Mouse (Mus musculus) bone marrow macrophage, adult 2 months (primary cell): ENCODE results near the gene Cyp2j6. TPM values are rescaled to one million over a fixed set of nuclear protein-coding genes. Genes with fewer than 3 reads are reported as not detected.
A peak's percentile ranks its signal among the peaks of the same experiment; 100 is the strongest.
"Not testable (repeated sequence)": the region's sequence is repeated elsewhere in the genome, so short reads cannot be mapped to it uniquely, and the experiment has no call there.

ENCODE experiments used
- H3K27ac ChIP-seq: 2 replicates; pipeline ENCODE4 v1.5.1; 2012; ENCODE audit warnings: low read depth, low read length; ENCODE audit not compliant: insufficient read depth
- H3K4me1 ChIP-seq: 2 replicates; pipeline ENCODE4 v1.6.1; 2012; ENCODE audit warnings: low read length; ENCODE audit not compliant: control insufficient read depth, insufficient read depth
- H3K4me3 ChIP-seq: 2 replicates; pipeline ENCODE4 v1.5.1; 2012; ENCODE audit warnings: mild to moderate bottlenecking, low read length, moderate library complexity; ENCODE audit not compliant: insufficient read depth
- CTCF ChIP-seq: IDR thresholded peaks from 2 replicates; pipeline ENCODE4 v1.5.1; 2012; ENCODE audit warnings: low read depth, mild to moderate bottlenecking, low read length, moderate library complexity
- POLR2A ChIP-seq: IDR thresholded peaks from 2 replicates; pipeline ENCODE4 v1.6.1; 2012; ENCODE audit warnings: mild to moderate bottlenecking, low read depth, low read length, borderline replicate concordance
- polyA plus RNA-seq: library from polyadenylated mRNA; stranded (reverse); fragments of >200 nt; gene quantifications from 2 replicates; pipeline ENCODE4 v1.2.4, GENCODE M21; 2012; ENCODE audit not compliant: missing spikeins, insufficient read depth, insufficient read length

The Cyp2j6 gene
- 3.2 and 3.4 TPM in 2 replicates for polyA plus RNA-seq

DNA sequence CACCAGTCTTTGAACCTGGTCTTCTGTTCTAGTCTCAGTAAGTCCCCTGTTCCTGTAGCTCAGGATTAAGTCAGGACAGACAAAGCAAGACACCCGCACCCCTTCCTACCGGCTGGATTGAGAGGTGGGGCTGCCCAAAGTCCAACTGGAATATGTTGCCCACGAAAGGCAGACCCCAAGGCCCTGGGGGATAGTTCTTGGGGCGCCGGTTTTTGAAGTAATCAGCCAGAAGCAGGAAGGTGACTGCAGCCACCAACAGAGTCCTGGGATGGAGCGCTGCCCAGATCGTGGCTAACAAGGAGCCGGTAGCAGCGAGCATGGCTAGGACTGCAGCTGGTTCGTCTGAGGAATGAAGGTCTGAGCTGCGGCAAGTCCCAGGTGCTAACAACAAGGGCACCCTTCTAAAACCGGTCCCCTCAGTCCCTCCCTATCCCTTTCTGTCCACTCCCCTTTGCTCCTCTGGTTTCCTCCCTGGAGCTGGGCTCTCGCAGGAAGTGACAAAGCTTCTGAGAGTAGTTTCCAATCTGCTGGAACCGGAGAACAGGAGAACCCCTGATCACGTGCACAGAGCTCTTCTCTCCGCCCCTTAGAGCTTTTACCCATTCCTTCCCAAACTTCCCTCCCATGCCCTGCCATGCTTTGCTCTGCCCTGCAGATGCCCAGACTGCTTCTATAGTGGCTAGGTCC is at the start of gene Cyp2j6:
Cyp2j6 (minus strand) TSS at position 529 of the 687 bp plus-strand sequence.
- Histone ChIP-seq H3K27ac (no peak within 1 kb of the TSS), H3K4me3 (peak within 1 kb of the TSS; percentile 36), H3K4me1 (no peaks in the 10 kb centered on the region)
- TF ChIP-seq POLR2A (no peak), CTCF (no peak)

DNA sequence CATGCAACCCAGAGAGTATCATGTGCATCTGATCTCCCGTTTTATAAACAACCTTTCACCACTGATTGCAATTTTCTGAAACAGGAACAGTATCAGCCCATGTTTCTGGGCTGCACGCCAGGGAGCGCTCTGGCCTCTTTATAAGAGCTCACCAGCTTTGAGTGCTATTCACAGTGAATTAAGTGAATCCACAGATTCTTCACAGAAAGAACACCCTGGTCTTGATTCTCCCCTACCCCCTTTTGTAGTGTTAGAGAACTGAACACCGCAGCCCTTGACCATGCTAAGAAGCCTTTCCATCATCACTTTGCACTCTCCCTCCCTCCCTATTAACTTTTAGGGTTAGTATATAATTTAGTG is 38.3 kb upstream of the Cyp2j6 start:
- TF ChIP-seq CTCF (no peak), POLR2A (no peak)
- H3K4me3 ChIP-seq: no peak overlapping the region
- H3K27ac ChIP-seq: no peak overlapping the region
- no peaks in the 10 kb centered on the region for H3K4me1 ChIP-seq

DNA sequence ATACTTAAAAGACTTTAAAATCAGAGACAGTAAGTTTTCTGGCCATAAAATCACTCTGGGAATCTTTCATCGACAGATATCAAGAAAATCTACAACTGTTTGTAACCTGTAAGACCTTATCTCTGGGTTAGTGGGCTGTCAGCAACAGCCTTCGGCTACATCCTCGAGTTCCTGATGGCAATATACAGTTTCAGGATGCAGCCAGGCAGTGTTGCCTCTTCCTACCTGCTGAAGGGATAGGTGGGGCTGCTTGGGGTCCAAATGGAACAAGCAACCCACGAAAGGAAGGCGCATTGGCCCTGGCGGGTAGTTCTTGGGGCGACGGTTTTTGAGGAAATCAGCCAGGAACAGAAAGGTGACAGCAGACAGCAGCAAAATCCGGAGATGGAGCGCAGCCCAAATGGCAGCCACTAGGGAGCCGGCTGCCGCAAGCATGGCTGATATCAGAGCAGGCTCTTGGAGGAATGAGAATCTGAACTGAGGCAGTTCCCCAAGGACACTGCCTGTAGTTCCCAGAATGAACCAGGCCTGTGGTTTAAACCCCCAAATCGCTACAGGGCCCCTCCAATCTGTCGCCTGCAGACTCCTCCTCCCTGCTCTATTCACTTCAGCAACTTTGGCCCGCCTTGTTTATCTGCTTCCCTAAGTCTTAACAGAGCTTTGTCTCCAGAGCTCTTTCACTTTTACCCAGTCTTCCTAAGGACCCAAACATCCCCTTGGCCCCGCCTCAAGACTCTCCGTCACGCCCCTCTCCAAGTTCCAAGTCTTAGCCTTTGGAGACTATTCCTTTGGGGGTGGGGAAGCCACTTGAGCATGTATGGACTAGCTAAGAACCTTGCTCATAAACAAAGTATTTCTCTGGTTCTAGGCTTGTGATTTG is 37.7 kb upstream of the Cyp2j6 start, which contains the start of gene Cyp2j9:
Cyp2j9 (minus strand) TSS at position 668 of the 880 bp plus-strand sequence.
- Histone ChIP-seq H3K27ac (no peak within 1 kb of the TSS), H3K4me1 (no peaks in the 10 kb centered on the region), H3K4me3 (no peak within 1 kb of the TSS)
- TF ChIP-seq POLR2A: no peak
- no peak for TF ChIP-seq CTCF

DNA sequence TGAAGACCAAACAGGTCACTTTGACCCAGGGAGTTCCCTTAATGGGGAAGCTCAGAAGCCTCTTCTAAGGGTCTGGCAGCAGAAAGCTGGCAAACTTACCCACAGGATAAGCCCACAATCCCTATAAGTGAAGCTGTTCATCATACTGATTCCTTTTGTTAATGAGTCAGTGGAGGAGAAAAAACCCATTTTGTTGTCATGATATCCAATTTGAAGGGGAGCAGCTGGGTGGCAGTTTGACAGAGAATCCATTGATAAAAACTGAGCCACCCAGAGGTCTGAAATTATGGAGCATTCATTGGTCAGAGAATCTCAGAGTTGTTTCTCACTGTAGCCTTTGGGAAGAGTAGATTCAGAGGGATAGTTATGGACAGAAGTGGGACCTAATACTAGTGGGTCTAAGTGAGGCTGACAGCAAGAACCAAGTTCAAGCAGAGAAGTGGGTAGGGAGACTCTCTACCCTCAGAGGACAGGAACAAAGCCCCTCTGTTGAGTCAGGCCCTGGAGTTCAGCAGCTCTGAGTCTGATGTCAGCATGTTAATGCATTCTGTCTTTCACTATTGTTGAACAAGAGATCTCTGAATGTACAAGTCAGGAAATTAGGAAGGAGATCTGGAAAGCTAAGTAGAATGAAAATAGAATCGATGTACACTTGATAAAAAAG is 28.1 kb upstream of the Cyp2j6 start:
- TF ChIP-seq CTCF: no peak
- TF ChIP-seq POLR2A: no peak
- Histone ChIP-seq H3K4me3 (no peak overlapping the region), H3K4me1 (no peaks in the 10 kb centered on the region), H3K27ac (no peak overlapping the region)

DNA sequence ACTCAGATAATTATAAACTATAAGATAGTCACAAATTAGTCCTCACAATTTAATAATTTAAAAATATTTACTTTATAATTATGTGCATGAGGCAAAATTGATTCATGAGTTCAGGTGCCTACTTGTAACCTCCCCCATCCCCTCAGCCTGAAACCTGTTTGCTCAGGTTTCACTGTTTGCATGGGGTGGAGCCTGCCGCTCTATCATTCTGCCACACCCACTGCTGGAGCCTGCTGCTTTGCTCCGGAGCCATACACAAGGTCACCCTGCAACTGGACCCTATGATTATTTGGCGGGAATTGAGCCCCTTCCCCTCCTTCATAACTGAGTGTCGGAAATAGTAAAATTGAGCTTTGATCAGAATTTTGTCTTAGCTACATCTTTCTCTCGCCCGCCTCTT is 26.9 kb upstream of the Cyp2j6 start:
- not testable (repeated sequence) for H3K4me3 ChIP-seq, H3K27ac ChIP-seq, H3K4me1 ChIP-seq

DNA sequence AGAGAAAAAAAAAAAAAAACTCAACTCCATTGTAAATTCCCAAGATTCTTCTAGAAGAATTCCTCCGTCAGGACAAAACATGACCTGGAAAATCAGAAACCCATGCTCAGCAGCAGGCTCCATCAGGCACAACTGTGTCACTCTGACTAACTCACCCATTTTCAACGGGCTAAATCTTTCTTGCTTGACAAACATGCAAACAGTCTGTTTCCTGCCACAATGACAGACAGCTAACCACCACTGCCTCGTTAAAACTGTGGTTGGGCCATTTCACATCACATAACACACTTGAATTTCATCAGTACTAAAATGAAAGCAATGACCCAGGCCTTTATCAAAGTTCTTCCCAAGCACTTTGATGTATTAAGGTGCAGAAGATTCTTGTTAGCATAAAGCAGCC is 16.0 kb upstream of the Cyp2j6 start:
- Histone ChIP-seq H3K4me1 (no peaks in the 10 kb centered on the region), H3K4me3 (no peak overlapping the region), H3K27ac (no peak overlapping the region)
- TF ChIP-seq POLR2A (no peak), CTCF (no peak)

DNA sequence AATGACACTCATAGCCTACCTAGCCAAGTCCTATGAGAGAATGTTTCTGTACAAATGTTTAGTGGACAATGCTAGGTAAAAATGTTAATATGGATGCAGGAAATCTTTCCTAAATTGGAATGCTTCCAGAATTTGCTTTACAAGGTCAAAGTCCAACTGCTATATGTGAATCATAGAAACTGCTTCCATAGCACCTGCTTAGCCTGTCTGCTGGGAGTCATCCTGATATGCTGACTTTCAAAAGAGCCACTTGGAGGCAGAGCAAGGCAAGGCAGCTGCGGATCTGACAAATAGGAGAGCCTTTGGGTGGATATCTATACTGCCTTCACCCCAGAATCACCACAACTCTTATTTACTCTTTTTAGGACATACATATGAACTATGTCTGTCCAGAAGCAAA is 14.5 kb upstream of the Cyp2j6 start:
- H3K4me3 ChIP-seq: no peak overlapping the region
- no peak overlapping the region for H3K27ac ChIP-seq
- TF ChIP-seq POLR2A (no peak), CTCF (no peak)
- H3K4me1 ChIP-seq: no peaks in the 10 kb centered on the region

DNA sequence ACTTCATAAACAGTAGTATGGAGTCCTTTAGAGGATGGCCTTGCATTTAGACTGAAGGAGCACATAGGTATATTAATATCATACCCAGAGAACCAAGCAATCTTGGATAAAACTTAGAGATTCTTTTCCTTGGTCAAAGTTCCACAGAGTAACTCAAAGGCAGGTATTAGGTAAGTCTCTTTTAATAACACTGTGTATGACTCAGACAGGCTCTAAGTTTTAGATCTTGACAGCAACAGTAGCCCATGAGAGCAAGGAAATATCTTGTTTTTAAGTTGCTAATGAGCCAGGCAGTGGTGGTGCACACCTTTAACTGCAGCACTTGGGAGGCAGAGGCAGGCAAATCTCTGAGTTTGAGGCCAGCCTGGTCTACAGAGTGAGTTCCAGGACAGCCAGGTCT is 12.3 kb upstream of the Cyp2j6 start:
- TF ChIP-seq CTCF (no peak), POLR2A (no peak)
- Histone ChIP-seq H3K4me1 (no peaks in the 10 kb centered on the region), H3K4me3 (no peak overlapping the region), H3K27ac (no peak overlapping the region)

DNA sequence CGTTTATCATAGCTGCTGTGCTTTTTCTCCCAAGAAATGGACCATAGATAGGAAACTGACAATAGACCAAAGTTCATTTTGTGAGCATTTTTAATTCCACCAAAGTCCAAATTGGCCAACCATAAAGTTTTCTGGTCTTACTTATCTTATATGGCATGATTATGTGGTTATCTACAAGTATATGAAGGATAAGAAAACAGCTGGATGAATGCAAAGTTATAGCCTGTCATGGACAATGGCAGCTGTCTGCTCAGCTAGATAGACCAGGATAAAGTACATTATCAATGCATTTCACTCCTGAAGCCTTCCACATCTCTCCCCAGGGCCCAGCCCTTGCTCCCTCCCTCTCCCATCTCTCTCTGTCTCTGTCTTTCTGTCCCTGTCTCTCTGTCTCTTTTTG is 7.0 kb upstream of the Cyp2j6 start:
- TF ChIP-seq POLR2A (no peak), CTCF (no peak)
- H3K4me1 ChIP-seq: no peaks in the 10 kb centered on the region
- no peak overlapping the region for H3K4me3 ChIP-seq
- no peak overlapping the region for H3K27ac ChIP-seq

DNA sequence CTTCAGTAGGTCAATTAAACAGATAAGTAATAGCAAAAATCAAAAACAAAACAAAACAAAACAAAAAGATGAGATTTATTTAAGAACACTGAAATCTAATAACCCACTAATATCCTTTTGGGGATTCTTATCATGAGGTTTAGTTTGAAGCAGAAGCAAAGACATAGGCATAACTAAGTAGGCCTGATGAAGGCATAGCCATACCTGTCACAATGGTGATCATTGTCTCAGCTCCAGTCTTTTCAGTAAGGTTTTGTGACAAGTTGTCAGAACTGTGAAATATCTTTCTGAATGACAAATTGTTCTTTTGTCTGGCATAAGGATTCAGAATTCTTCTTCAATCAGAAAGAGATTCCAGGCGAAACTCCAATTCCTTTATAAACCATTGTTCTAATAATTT is 6.3 kb upstream of the Cyp2j6 start:
- Histone ChIP-seq H3K27ac (no peak overlapping the region), H3K4me3 (no peak overlapping the region), H3K4me1 (no peaks in the 10 kb centered on the region)
- TF ChIP-seq POLR2A (no peak), CTCF (no peak)
